Mouse (Mus musculus) hematopoietic stem cell, adult 5-6 weeks (primary cell): ENCODE measurements around the gene Zdhhc7. TPM values are rescaled to one million over a fixed set of nuclear protein-coding genes. Genes with fewer than 3 reads are reported as not detected.

Experiments
- ATAC-seq, 2 experiments: fragments of 125-278 bp in 1 of 2; replicated peaks in 1 of 2; 2 replicates each; pipeline ENCODE4 v1.8.0; 2016 to 2017; ENCODE audit warnings: inconsistent platforms in 2 of 2, mild to moderate bottlenecking in 2 of 2, moderate number of reproducible peaks in 2 of 2, low read depth in 1 of 2, moderate TSS enrichment in 1 of 2; ENCODE audit not compliant: low FRiP score in 2 of 2, poor library complexity in 2 of 2, severe bottlenecking in 2 of 2, insufficient read depth in 1 of 2, low TSS enrichment in 1 of 2
- total RNA-seq: library from RNA; stranded (forward); fragments of 172-1452, 232-1000 nt; gene quantifications from 2 replicates; pipeline ENCODE4 v1.2.3, GENCODE M21; 2017

The Zdhhc7 gene
- total RNA-seq, 1 experiment from 2014 or later = 16.1 TPM

DNA sequence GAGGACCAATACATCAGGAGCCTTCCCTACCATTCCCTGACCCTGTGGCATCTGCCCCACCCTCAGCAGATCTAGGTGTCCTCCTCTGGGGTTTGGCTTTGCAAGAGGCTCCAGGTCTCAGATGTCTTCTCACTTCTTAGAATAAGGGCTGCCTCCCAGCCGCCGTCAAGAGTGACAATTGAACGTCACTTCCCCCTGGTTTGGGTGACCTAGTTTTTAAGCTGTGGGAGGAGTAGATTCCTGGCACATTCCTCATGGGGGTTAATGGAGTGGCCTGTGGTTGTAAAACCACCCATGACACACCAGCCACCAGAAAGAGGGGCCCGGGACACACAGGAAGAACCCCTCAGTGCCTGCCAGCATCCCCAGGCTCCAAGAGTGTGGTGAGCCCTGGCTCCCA, 50.3 kb downstream of the Zdhhc7 start:
- peak; percentile 34 to 46 for ATAC-seq

DNA sequence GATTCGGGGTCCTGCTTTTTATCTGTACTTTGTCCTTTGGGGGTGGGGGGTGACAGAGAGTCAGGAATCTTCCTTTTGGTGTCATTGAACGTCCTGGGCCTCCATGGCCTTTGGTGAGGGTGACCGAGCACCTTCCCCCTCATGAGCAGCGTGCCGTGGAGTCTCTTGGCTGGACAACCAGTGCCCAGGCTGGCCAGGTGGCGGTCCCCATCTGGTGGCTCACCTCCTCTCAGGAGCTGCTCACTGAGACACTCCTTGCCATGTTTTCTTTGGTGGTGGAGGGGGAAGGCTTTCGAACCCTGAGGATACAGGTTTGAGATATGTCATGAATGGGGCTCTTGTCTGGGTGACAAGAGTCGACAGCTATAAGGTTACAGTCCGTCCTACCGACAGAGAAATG, 50.9 kb downstream of the Zdhhc7 start:
- ATAC-seq = peak; percentile 2 to 6; a peak in 1 of 4 replicates

DNA sequence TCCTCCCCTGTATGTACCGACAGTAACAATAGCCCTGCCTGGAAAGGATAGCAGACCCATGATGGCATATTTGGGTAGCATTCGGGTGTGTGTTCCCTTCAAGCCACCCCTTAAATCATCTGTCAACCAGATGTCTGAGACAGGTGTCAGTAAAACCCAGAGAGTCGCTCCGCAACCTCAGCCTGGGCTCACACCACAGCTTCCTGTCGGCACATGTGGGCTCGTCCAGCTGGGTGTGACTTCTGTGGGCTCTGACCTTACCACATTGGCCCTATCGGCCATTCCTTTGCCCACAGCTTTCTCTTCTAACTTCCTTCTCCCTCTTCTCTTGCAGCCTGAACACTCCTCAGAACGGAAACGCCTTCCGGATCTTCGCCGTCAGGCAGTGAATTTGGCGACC, 51.3 kb downstream of the Zdhhc7 start:
- ATAC-seq = peak; percentile 82 to 89

DNA sequence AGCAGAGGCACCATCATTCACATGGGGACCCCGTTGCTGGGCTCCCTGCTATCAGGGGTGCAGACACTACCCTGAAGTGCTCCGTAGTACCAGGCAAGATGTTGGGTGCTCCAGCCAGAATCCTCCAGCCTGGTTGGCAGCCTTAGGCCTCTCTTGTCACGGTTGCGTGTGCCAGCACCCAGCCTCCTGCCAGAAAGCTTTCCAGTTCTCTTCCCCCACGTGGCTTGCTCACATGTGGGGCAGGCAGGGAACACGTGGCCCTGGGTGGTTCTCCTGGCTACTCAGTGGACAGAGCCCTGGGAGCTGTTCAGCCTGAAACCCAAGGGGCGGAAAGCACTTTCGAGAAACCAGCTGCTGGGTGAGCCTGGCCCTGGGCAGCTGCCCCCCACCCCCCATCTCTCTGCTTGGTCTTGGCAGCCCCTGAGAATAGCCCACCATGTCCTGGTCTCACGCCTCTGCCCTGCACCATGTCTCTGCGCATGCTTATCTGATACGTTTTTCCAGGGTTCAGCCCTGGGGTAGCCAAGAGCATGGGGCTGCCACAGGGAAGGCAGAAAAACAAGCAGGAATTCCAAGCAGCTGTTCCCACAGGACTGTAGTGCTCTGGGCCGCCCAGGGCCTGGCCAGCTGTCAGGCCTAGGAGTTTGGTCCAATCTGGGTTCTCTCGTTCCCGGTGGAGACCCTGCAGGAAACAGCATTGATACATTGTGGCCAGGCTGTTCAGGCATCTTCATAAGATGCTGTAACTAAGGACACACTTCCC, 54.8 kb downstream of the Zdhhc7 start:
- ATAC-seq = no peak

DNA sequence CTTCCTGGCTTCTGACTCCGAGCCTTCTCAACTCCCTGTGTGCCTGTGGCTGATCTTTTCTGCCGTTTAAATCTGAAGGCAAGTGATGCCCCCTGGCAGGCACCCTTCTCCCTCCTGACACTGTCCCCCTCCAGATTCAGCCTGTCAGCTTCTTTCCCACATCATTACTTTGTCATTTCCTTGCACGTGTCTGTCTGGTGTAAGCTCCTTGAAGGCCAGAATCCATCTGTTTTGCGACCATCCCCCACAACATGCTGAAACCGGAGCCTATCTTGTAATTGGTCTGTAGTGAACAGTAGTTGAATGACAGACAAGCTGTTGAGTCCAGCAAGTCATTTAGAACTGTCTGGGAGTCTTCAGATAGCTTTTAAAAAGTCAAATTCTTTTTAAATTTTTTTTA, 55.8 kb downstream of the Zdhhc7 start:
- no peak for ATAC-seq

DNA sequence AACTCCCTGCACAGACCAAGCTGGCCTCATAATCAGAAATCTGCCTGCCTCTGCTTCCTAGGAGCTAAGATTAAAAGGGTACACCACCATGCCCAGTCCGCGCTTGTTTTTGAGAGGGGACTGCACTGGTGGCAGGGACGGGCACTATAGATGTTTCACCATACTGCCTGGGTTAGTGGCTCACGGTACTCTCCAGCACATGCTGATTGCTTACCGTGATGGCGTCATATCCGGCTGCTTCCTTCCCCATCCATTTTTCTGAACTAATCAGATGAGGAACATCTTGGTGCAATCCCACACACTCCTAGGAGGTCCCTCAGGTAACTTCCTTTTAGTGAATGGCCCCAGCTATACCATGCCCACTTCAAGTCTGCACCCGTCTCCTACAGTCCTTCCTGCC, 56.4 kb downstream of the Zdhhc7 start:
- ATAC-seq = peak in 1 of 2 experiments; percentile 33; a peak in 1 of 4 replicates

DNA sequence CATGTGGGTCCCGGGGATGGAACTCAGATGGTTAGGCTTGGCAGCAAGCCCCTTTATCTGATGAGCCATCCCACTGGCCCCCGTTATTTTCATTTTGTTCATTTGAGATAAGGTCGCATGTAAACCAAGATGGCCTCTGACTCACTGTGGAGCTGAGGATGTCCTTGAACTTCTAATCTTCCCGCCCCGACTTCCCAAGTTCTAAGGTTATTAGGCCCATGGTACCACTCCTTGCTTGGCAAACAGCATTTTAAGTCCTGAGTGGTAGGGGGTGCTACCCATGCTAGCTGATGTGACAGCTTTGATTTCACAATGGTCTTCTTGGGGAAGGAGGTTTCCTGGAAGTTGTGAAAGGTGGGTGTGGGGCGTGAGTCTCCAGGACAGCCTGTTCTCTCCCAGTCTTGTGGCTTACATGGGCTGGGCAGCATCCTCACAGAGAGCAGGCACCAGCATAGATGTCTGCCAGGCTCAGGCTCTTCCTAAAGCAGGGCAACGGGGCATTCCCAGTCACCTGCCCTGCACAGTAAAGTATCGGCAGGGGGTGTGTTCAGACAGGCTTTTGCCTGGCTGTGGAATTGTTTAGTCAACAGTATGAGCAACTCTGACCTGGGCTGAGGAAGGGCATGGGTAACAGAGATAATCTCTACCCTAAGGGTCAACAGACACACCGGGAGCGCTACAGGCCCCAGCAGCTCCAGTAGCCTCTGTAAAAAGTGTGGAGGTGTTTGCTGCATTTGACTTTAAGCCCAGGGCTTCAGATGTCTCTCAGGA, 58.6 kb downstream of the Zdhhc7 start:
- ATAC-seq = peak in 1 of 2 experiments; percentile 16; a peak in 1 of 4 replicates

DNA sequence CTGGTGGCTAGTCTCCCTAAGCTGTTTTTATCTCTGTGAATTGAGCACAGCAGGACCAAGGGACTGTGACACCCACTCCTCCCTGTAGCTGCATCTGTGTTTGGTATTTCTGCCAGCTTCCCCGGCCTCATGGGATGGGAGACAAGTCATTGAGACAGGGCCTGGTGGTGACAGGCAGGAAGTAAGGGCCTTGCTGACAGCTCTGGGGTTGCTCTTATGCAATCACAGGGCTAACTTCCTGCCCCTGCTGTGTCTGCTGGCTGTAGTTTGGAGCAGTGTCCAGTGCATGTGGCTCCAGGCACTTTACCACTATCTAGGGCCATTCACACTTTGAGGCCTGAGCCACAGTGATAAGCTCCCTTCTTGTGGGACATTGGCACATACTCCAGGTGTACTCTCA, 60.4 kb downstream of the Zdhhc7 start:
- ATAC-seq = peak; percentile 79 to 85

DNA sequence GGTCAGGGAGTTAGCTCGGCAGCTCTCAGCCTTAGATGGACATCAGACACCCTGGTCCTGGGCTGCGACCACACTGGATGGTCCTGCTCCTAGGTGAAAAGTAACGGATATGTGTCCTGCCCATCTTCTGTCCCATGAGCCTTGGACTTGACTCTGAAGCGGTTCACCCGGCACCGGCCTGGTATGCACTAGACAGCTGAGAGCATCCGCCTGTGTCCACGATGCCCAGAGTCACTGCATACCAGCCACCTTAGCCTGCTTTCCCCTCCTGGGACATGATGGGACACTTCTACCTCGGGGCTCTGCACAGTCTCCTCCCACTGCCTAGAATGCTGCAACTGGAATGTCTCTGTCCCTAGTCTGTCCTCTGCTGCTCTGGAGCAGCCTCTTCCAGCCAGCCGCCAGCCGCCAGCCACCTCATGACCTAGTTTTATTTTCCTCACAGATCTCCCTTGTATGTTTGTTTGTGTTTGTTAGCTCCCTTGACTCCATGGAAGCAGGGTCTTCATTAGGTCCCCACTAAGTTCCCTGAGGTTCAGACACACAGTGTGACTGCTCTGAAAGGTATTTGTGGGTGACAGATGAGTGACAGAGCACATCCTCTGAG, 61.9 kb downstream of the Zdhhc7 start:
- ATAC-seq = no peak

DNA sequence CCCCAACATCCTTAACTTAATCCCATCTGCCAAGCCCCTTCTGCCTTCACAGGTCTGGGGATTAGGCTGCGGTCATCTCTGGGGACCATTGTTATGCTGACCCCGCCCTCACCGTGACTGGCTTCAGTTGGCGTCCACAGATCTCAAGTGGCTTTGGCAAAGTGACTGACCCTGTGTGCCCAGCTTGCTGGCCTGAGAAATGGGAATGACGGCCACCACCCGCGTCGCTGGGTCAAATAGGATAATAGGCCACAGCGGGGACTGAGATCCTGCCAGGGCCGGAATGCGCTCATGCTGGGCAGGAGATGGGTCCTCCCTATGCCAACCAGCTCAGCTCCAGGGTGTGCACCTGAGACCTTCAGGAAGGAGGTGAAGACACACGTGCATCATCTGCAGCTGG, 62.5 kb downstream of the Zdhhc7 start:
- no peak for ATAC-seq

DNA sequence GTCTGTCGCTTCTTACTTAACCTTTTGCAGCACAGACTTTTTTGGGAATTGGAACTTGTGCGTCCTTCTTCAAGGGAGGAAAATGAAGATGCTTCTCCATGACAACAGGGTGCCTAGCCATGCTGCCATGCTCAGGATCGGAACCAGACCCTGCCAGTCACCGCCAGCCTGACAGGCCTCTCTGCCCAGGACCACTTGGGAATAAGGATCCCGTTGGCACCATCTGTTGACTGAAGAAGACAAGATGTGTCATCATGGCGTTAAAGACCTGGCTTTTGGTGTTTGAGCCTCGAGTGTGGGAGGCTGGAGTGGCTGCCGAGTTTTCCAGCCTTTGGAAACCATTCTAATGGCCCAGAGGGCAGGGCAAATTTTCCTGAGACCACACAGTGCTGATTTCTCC, 63.7 kb downstream of the Zdhhc7 start:
- no peak for ATAC-seq

DNA sequence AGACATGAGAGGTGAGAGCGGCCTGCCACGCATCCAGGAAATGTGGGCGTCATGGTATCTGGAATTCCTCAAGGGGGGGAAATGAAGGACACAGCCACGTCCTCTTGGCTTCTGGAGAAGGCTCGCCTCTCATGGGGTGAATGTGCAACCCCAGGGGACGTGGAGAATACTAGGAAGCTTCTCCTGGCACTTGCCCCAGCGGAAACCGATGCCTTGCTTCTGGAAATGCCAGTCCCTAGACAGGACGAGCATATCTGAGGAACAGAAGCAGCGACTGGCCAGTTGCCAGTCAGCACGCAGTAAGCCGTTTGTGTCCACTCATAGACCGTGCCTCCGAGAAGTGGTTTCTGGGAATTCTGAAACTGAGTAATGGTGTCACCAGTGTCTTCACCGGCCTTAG, 64.1 kb downstream of the Zdhhc7 start:
- no peak for ATAC-seq

DNA sequence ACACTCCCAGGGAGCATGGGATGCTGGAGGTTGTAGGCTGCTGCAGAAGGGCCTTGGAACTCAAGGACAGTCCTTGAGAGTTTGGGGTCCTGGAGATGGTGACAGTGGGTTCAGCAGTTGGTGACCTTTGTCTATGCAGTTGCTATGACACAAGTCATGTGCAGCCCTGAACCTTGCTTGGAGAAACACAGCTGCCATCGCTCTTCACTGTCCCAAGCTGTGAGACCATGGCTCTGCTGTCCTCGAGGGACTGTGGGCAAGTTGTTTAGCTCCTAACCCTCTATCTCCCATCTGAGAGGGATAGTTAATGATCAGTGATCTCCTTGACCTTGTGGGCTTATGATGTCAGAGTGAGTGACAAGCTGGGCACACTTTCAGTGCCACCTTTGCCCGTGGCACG, 64.7 kb downstream of the Zdhhc7 start:
- no peak for ATAC-seq

DNA sequence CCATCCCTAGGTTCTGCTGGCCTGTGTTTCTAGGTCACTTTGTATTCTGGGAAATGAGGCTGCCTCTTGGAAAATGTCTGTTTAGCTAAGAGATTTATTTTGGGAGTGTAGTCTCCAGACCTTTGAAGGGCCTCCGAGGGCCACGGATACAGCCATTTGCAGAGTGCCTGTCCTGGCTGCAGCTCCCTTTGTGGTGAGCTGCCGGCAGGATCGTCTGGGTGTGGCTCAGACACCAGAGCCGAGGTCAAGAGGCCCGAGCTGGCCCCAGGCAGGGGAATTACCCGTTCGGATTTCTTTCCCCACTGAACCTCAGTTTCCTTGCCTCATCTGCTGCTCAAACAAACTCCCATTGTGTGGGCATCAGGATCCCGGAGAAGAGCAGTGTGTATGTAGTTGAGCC, 65.2 kb downstream of the Zdhhc7 start:
- ATAC-seq = no peak

DNA sequence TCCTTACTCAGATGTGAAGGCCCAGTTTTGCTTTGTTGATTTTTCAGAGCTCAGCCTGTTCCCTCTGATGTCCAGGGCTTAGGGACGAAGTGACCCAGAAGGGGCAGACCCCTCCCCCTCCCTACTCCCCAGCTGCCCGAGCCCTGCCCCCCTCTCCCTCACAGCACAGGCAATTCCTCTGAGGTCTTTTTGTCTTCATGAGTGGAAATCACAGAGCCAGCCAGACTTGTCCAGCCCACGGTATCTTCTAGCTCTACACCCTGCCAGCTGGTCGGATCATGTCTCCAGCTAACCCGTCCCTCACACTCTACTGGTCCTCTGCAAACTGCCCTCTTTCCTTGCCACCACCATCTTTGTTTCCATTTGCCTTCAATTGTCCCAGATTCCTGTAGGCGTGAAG, 66.8 kb downstream of the Zdhhc7 start:
- no peak for ATAC-seq

DNA sequence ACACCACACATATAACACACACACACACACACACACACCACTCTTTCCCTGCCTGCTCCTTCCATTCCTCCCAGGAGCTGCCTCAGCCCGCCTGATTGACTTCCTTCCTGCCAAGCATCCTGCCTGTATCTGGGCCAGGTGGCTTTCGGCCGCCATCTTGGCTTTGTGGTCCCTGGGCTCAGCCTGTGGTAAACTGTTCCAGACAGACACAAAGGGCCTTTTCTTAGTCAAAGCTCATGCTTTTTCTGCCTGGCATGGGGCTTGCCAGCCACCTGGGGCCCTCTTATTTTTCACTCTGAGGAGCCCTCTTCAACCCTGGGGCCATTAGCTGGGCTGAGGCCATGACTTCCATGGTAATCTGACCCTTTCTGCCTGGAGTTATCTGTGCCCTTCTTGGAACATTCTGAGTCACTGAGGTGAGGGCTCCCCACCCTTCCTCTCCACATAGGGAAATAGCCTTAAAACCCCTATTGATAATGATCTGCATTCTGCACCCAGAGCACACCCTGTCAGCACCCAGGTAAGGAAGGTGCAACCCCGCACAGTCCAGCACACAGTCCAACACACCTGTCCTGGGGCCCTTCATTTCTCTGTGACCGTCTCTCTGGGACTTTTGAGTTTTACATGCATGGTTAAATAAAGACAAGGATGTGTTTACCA, 68.6 kb downstream of the Zdhhc7 start:
- ATAC-seq = peak; percentile 6 to 37; a peak in 1 of 4 replicates
